In the genomic region with DNA sequence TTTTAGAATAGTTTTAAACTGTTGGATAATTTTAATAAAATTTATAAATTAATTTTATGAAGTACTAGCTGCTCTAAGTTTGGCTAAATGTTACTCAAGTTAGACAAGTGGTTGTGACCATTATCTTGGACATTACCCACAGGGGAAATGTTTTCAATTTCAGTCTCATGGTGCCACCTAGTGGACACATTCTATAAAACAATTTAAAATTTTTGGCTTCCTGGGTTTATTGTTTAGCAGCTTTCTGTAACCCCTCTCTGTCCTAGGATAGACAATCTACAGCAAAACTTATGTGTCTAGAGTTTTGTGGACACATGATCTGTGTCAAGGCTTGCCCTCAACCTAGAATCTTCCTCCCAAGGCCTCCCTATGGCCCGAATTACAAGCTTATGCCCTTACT, we compare ENCODE assay signal across 8 mouse cellular contexts. TPM values are rescaled to one million over a fixed set of nuclear protein-coding genes. Genes with fewer than 3 reads are reported as not detected.
DNase-seq lines count a peak whose midpoint lies in the region; ATAC-seq lines count a peak whose summit lies in the region.

No protein-coding gene starts in this region.

- peaks cover 15% of the 10 kb centered on the region for H3K36me3 ChIP-seq in heart, embryonic 12.5 days

- no peak for ATAC-seq in heart, embryonic 12.5 days (ENCODE audit: insufficient number of reproducible peaks, low FRiP score)
- peak; percentile 46 for ATAC-seq in inflammation-experienced regulatory T-cells, adult 6 months

- no peak overlapping the region for H3K9ac ChIP-seq in heart, embryonic 12.5 days

- peaks cover 40% of the 10 kb centered on the region for H3K4me1 ChIP-seq in heart, embryonic 12.5 days (replicated peaks)

- H3K27ac ChIP-seq in heart, embryonic 12.5 days (ENCODE audit: poor library complexity, severe bottlenecking): no peak overlapping the region

- H3K27me3 ChIP-seq in heart, embryonic 12.5 days (replicated peaks): no peaks in the 10 kb centered on the region

- no peaks in the 10 kb centered on the region for H3K9me3 ChIP-seq in heart, embryonic 12.5 days (replicated peaks)

- WGBS in heart, embryonic 12.5 days: 53% methylated on average over 1 of the region's 1 CpGs

- H3K4me3 ChIP-seq in heart, embryonic 12.5 days: no peak overlapping the region

- H3K4me2 ChIP-seq in heart, embryonic 12.5 days: no peak overlapping the region

- peak; percentile 78 for DNase-seq in heart, adult 11 months
- peak; percentile 43 for DNase-seq in ovary, postnatal 14 days (ENCODE audit: low spot score)
- no peak for DNase-seq in ovary, postnatal 36 days (ENCODE audit: low spot score)
- DNase-seq in embryo, embryonic 11.5 days (ENCODE audit: low read depth, low spot score): peak; percentile 36
- DNase-seq in skeletal muscle tissue, adult 2 months (ENCODE audit: low read depth, low spot score): peak; percentile 54
- no peak for DNase-seq in adrenal gland, postnatal 14 days

RNA-seq across cellular contexts. Expression of gene Sec24d, which starts 54.9 kb away (rescaled TPM):
- polyA plus RNA-seq in heart, embryonic 12.5 days (2016; fragmentation: Nextera tagmentation; extraction: Ambion mirVana): 77.5 and 79.4 TPM in 2 replicates
- polyA plus RNA-seq in inflammation-experienced regulatory T-cells, adult 6 months (2017; shearing (Covaris generic)): 10 to 100 TPM; 17.3 to 30.5 (median 21.5) TPM
- total RNA-seq in adrenal gland, postnatal 14 days (2021): 93.5 and 106 TPM in 2 replicates

Comparison
In these comparisons a context has a peak if more than half of its experiments do, and no peak if none do; other contexts are left out.
1. DNase-seq: peak in heart, adult 11 months (single experiment), ovary, postnatal 14 days (single experiment), embryo, embryonic 11.5 days (single experiment) and skeletal muscle tissue, adult 2 months (single experiment); none in ovary, postnatal 36 days (single experiment) and adrenal gland, postnatal 14 days (single experiment).